Mouse (Mus musculus) limb, embryonic 14.5 days (tissue): Measurements from ENCODE around the gene Gpd2. TPM values are rescaled to one million over a fixed set of nuclear protein-coding genes. Genes with fewer than 3 reads are reported as not detected.

Experiments used
- ATAC-seq: fragments of 200-750 bp; cut with Nextera tagmentation; 2 replicates; pipeline ENCODE4 v1.8.0; 2017; ENCODE audit warnings: low read depth, moderate number of reproducible peaks, moderate TSS enrichment; ENCODE audit not compliant: low FRiP score
- DNase-seq: peaks from one replicate; pipeline ENCODE4 v3.0.0-alpha.2; 2015; ENCODE audit warnings: low spot score
- H3K27ac ChIP-seq: fragments of 300-500 bp; sonication (generic); replicated peaks from 2 replicates; pipeline ENCODE4 v1.5.1; 2014; ENCODE audit warnings: low read depth, mild to moderate bottlenecking, low read length, moderate library complexity, mixed read lengths
- H3K27me3 ChIP-seq: fragments of 300-500 bp; sonication (generic); 2 replicates; pipeline ENCODE4 v1.6.1; 2014; ENCODE audit warnings: low read length, mixed read lengths; ENCODE audit not compliant: control insufficient read depth, insufficient read depth
- H3K36me3 ChIP-seq: fragments of 300-500 bp; sonication (generic); 2 replicates; pipeline ENCODE4 v1.6.1; 2014; ENCODE audit warnings: mild to moderate bottlenecking, low read length, moderate library complexity, mixed read lengths; ENCODE audit not compliant: control insufficient read depth, insufficient read depth
- H3K4me1 ChIP-seq: fragments of 300-500 bp; sonication (generic); 2 replicates; pipeline ENCODE4 v1.6.1; 2014; ENCODE audit warnings: antibody characterized with exemption, low read length, mixed read lengths; ENCODE audit not compliant: control insufficient read depth, insufficient read depth
- H3K4me2 ChIP-seq: fragments of 300-500 bp; sonication (generic); replicated peaks from 2 replicates; pipeline ENCODE4 v1.6.1; 2014; ENCODE audit warnings: low read depth, mild to moderate bottlenecking, low read length, moderate library complexity; ENCODE audit not compliant: severe bottlenecking
- H3K4me3 ChIP-seq: fragments of 300-500 bp; sonication (generic); replicated peaks from 2 replicates; pipeline ENCODE4 v1.5.1; 2014; ENCODE audit warnings: low read length
- H3K9ac ChIP-seq: fragments of 300-500 bp; sonication (generic); 2 replicates; pipeline ENCODE4 v1.6.1; 2014; ENCODE audit warnings: mild to moderate bottlenecking, low read depth, low read length, moderate library complexity; ENCODE audit not compliant: severe bottlenecking
- H3K9me3 ChIP-seq: fragments of 300-500 bp; sonication (generic); 2 replicates; pipeline ENCODE4 v1.6.1; 2016; ENCODE audit warnings: low read length; ENCODE audit not compliant: control insufficient read depth
- POLR2A ChIP-seq: fragments of 200-500 bp; IDR thresholded peaks from 2 replicates; pipeline ENCODE4 v1.8.0; 2012; ENCODE audit warnings: inconsistent platforms, mild to moderate bottlenecking, moderate library complexity, borderline replicate concordance; ENCODE audit not compliant: insufficient read depth, insufficient read length; ENCODE audit errors: extremely low read depth
- WGBS: fragments of 180-500 bp; shearing (Covaris S2); extraction: QIAGEN DNeasy Blood & Tissue Kit; methylation state at CpG from one replicate; pipeline ENCODE4 v1.1.7; 2014; 5-methylcytosine and 5-hydroxymethylcytosine counted together
- polyA plus RNA-seq, 2 experiments: library from polyadenylated mRNA; depleted of rRNA in 1 of 2; stranded (reverse) in 1 of 2; unstranded in 1 of 2; fragments of >200 nt; fragmentation: Nextera tagmentation in 1 of 2; extraction: Ambion mirVana in 1 of 2; gene quantifications; 2 replicates each; pipeline versions ENCODE4 v1.2.1 to v1.2.3; 2012 to 2014

The Gpd2 gene
- polyA plus RNA-seq, 2 experiments: 5.6 to 11.0 TPM

DNA sequence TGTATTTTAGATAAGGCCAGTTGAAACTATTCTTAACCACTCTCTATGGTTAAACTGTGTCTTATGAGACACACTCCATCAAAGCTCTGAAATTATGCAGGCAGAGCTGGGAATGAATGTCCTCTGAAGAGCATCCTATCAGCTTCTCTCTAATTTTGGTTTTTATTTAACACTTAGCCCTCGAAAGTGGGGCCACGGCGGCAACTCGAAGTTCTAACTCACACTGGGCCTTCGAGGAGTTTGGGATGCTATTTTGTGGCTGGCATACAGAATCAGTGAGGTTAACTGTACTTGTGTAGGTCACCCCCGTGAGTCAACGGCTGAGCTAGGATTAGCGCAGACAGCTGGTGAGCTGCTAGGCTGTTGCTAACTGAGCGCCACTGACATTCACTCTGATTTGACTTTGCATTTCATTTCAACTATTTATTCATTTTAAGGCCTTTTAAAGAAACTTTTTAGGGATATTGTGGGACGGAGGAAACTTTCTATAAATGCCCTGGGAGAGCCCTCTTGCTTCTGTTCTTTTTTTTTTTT is 42.8 kb downstream of the Gpd2 start:
- Histone ChIP-seq H3K4me3 (no peak overlapping the region), H3K36me3 (no peaks in the 10 kb centered on the region), H3K9me3 (no peaks in the 10 kb centered on the region), H3K9ac (no peak overlapping the region), H3K27ac (no peak overlapping the region), H3K4me2 (no peak overlapping the region), H3K4me1 (no peaks in the 10 kb centered on the region), H3K27me3 (no peaks in the 10 kb centered on the region)
- WGBS: 82% methylated on average over 10 of the region's 10 CpGs
- TF ChIP-seq POLR2A: no peak
- ATAC-seq (no peak), DNase-seq (no peak)

DNA sequence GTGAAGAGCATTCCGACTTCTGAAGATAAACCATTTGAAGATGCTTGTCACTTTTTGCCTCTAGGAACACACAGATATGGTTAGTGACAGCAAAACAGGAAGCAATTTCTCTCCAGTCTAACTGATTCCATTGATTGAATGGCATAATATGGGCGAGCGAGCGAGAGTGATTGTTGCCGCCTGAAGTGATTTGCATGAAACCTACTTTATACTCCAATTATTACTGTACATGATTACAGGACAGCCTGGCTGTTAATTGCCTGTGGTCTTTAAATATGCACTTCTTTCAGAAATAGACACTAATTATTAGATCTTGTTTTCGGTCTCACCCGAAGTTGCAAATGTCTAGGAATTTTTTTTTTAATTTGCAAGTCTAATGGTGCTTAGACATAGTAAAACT is 46.4 kb downstream of the Gpd2 start:
- no peak for ATAC-seq
- no peaks in the 10 kb centered on the region for H3K36me3 ChIP-seq

DNA sequence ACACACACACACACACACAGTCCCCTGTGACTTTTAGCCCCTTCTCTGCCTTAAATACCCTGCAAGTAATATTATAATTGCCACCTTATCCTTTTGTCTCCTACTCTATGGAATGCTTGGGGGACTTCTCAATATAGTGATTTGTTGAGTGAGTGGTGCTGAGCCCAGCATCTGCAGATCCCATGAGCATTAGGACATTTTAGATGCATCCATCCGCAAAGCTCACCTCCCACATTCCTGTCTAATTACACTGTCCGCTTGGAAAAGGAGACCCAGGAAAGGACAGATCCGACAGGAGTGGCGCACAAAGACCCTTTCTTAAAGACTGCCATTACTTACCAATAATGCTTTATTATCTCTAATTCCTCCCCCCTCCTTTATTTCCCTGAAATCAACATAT is 47.8 kb downstream of the Gpd2 start:
- DNase-seq (no peak), ATAC-seq (no peak)
- Histone ChIP-seq H3K9me3 (no peaks in the 10 kb centered on the region), H3K4me1 (no peaks in the 10 kb centered on the region), H3K9ac (no peak overlapping the region), H3K27me3 (no peaks in the 10 kb centered on the region), H3K4me3 (no peak overlapping the region), H3K36me3 (peaks cover 1% of the 10 kb centered on the region; the same call in 1 of the 2 replicates), H3K27ac (no peak overlapping the region), H3K4me2 (no peak overlapping the region)
- TF ChIP-seq POLR2A: no peak
- WGBS: 73% methylated on average over 4 of the region's 4 CpGs

More for the DNA sequence above, 46.4 kb downstream of the Gpd2 start:
- Histone ChIP-seq H3K27me3 (no peaks in the 10 kb centered on the region), H3K4me2 (no peak overlapping the region), H3K4me1 (no peaks in the 10 kb centered on the region), H3K9me3 (no peaks in the 10 kb centered on the region), H3K4me3 (no peak overlapping the region), H3K27ac (no peak overlapping the region), H3K9ac (no peak overlapping the region)
- DNase-seq: no peak
- 89% methylated on average over 7 of the region's 7 CpGs for WGBS
- TF ChIP-seq POLR2A: no peak

DNA sequence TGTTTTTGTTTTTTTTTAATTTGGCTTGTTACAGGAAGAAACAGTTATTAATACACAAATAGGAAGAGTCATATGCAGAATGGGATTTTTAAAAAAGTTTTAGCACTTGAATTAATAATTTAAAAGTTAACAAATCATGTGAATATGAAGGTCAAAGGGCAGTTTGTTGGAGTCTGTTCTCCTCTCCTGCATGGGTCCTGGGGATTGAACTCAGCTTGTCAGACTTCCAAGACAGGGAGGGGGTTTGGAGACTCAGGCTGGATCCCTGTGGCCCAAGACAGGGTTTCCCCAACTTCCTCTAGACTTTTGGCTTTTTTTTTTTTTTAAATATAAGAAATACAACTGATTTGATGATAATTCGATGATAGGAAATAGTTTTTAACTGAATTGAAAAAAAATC is 50.6 kb downstream of the Gpd2 start:
- no peak for TF ChIP-seq POLR2A
- Histone ChIP-seq H3K4me2 (no peak overlapping the region), H3K9ac (no peak overlapping the region), H3K4me1 (no peaks in the 10 kb centered on the region), H3K27ac (no peak overlapping the region), H3K36me3 (peaks cover 2% of the 10 kb centered on the region; the same call in 1 of the 2 replicates), H3K4me3 (no peak overlapping the region), H3K27me3 (no peaks in the 10 kb centered on the region), H3K9me3 (no peaks in the 10 kb centered on the region)
- 88% methylated on average over 1 of the region's 1 CpGs for WGBS
- ATAC-seq: no peak
- DNase-seq: no peak

DNA sequence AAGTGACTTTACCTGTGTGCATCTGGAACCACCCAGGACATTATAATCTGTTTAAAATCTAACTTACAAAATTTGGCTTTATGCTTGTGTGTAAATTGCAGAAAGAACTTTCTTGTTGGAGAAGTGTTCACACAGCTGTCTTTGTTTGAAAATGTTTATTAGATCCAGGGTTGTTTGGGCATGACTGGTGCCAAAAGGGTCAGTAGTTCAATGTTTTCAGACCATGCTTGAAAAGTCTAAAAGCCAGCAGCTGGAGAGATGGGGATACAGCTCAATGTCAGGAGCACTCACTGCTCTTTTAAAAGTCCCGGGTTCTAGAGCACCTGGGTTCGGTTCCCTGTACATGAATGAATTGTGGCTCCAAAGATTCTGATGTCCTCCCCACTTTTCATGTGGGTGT is 56.1 kb downstream of the Gpd2 start:
- DNase-seq: no peak
- H3K4me2 ChIP-seq: no peak overlapping the region
- no peak for TF ChIP-seq POLR2A
- no peak overlapping the region for H3K9ac ChIP-seq
- 84% methylated on average over 2 of the region's 2 CpGs for WGBS
- H3K27ac ChIP-seq: no peak overlapping the region
- H3K9me3 ChIP-seq: no peaks in the 10 kb centered on the region
- H3K36me3 ChIP-seq: peaks cover 2% of the 10 kb centered on the region; the same call in 1 of the 2 replicates
- H3K4me3 ChIP-seq: no peak overlapping the region
- no peaks in the 10 kb centered on the region for H3K27me3 ChIP-seq
- ATAC-seq: no peak
- no peaks in the 10 kb centered on the region for H3K4me1 ChIP-seq

GRCm38 (mm10) chr2:57296069-57296468 is 58.6 kb downstream of the Gpd2 start:
- no peak overlapping the region for H3K4me3 ChIP-seq
- H3K4me1 ChIP-seq: no peaks in the 10 kb centered on the region
- no peak overlapping the region for H3K9ac ChIP-seq
- no peak for DNase-seq
- no peaks in the 10 kb centered on the region for H3K27me3 ChIP-seq
- H3K9me3 ChIP-seq: no peaks in the 10 kb centered on the region
- TF ChIP-seq POLR2A: no peak
- ATAC-seq: no peak
- no peaks in the 10 kb centered on the region for H3K36me3 ChIP-seq
- 82% methylated on average over 4 of the region's 4 CpGs for WGBS
- H3K4me2 ChIP-seq: no peak overlapping the region
- H3K27ac ChIP-seq: no peak overlapping the region
